Mouse (Mus musculus): Measurements from ENCODE around the gene Clec2g. TPM values are rescaled to one million over a fixed set of nuclear protein-coding genes. Genes with fewer than 3 reads are reported as not detected.
"Not testable (repeated sequence)": the region's sequence is repeated elsewhere in the genome, so short reads cannot be mapped to it uniquely, and the experiment has no call there.

Gene Clec2g
- not detected for polyA plus RNA-seq (2012; fragmentation: generic; extraction: Trizol)
- long read RNA-seq, experiment 1 = 0 reads
- long read RNA-seq, experiment 2 = 0 reads

DNA sequence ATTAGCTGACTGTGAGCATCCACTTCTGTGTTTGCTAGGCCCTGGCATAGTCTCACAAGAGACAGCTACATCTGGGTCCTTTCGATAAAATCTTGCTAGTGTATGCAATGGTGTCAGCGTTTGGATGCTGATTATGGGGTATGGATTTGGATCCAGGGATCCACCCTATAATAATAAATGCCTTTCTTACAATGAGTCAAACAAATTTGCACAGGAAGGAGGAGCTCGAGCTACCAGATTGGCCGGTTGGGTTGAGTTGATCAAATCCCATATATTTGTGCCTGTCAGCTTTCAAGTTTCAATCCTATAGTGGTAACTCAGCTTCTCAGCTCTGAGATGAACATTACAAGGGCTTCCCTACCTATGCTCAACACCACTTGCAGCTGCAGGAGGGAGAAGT is at the start of gene Clec2g:
Gene Clec2g (plus strand): TSS at position 301 of the 400 bp plus-strand sequence.
- not testable (repeated sequence) for H3K79me3 ChIP-seq (ENCODE audit: low read depth); H3K4me3 ChIP-seq (ENCODE audit: insufficient read depth, poor library complexity, severe bottlenecking); H3K27me3 ChIP-seq (ENCODE audit: control insufficient read depth, insufficient read depth, insufficient read length); H3K79me2 ChIP-seq (ENCODE audit: control insufficient read depth, insufficient read depth); H3K36me3 ChIP-seq (ENCODE audit: control insufficient read depth, insufficient read depth); H3ac ChIP-seq (ENCODE audit: control insufficient read depth, insufficient read length, low read depth)

DNA sequence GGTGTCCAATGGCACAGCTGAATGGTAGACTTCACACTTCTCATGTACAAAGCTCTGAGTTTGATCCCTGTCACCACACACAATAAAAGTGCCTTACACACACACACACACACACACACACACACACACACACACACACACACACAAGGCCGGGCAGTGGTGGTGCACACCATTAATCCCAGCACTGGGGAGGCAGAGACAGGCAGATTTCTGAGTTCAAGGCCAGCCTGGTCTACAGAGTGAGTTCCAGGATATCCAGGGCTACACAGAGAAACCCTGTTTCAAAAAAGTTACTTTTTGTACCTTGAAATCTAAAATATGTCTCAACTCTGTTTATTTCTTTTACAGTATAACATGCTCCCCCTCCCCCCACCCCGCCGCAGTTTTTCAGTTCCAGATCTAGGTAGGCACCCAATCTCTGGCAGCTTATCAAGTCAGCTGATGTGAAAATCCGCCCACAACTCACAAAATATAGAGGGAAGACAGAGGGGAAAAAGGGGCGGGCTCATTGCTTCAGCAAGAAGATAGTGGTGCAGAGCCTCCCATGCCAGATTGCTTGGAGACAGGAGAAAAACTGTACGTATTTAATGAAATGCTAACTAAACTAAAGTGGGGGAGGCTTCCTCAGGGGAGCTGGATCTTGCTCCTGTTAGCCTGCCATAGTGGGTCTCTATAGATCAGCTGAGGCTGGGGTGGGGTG is 46.9 kb upstream of the Clec2g start, which contains the start of gene Clec2i:
Gene Clec2i (plus strand): TSS at position 498 of the 700 bp plus-strand sequence.
- not testable (repeated sequence) for H3K79me3 ChIP-seq (ENCODE audit: low read depth); H3K36me3 ChIP-seq (ENCODE audit: control insufficient read depth, insufficient read depth); H3K79me2 ChIP-seq (ENCODE audit: control insufficient read depth, insufficient read depth); H3ac ChIP-seq (ENCODE audit: control insufficient read depth, insufficient read length, low read depth); H3K27me3 ChIP-seq (ENCODE audit: control insufficient read depth, insufficient read depth, insufficient read length); H3K4me3 ChIP-seq (ENCODE audit: insufficient read depth, poor library complexity, severe bottlenecking)

DNA sequence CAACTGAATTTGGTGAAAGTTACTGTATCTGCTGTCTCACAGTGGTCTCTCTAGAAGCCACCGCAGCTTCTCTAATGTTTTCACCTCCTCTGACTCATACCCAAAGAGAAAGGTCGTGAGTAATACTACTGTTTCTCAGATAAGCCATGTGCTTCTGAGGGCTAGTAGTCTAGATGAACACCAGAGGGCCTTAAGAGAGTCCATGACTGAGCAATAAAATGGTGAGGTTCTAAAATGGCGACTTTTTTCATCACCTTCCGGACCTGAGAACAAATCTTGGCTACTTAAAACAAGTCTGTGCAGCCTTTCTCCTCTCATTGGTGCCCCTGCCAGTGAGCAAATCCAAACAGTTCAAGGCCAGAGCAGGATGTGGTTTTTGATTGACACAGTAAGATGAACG is 45.3 kb upstream of the Clec2g start:
- Histone ChIP-seq H3K27me3 (ENCODE audit: control insufficient read depth, insufficient read depth, insufficient read length) (no peaks in the 10 kb centered on the region), H3K36me3 (ENCODE audit: control insufficient read depth, insufficient read depth) (no peaks in the 10 kb centered on the region), H3K79me3 (ENCODE audit: low read depth) (no peaks in the 10 kb centered on the region), H3K4me3 (ENCODE audit: insufficient read depth, poor library complexity, severe bottlenecking) (no peak overlapping the region), H3ac (ENCODE audit: control insufficient read depth, insufficient read length, low read depth) (no peak overlapping the region), H3K79me2 (ENCODE audit: control insufficient read depth, insufficient read depth) (no peaks in the 10 kb centered on the region)
- TF ChIP-seq MYOG (IDR thresholded peaks at IDR 0.05; ENCODE audit: control insufficient read depth, extremely low read depth, insufficient read length) (no peak), FOSL1 (IDR thresholded peaks at IDR 0.05; ENCODE audit: insufficient read depth, low read length, poor library complexity, severe bottlenecking) (no peak), CTCF (IDR thresholded peaks at IDR 0.05; ENCODE audit: control insufficient read depth, insufficient read depth, insufficient read length) (no peak), CEBPB (IDR thresholded peaks at IDR 0.05; ENCODE audit: low read depth) (no peak), MAX (IDR thresholded peaks at IDR 0.05) (peak; percentile 26)

DNA sequence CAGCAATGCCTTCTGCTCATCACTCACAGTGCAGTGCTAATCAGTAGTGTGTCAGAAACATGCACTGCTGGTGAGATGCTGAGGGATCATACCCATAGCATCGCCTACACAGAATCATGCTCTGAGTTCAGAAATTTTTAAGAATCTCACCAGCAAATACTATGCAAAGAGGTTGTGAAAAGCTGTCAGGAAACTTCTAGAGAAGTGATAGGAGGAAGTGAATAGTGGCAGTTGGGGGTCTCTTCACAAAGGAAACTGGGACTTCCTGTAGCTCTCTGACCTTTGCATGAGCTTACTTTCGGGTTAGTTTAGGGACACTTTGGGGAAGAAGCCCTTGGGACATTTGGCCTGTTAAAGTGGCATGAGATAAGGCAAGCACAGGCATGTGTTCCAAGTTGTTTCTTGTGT is 43.2 kb upstream of the Clec2g start, which contains the start of gene BC035044:
Gene BC035044 (minus strand): TSS at position 179 of the 408 bp plus-strand sequence.
- Histone ChIP-seq H3K27me3 (ENCODE audit: control insufficient read depth, insufficient read depth, insufficient read length) (no peaks in the 10 kb centered on the region), H3ac (ENCODE audit: control insufficient read depth, insufficient read length, low read depth) (no peak within 1 kb of the TSS), H3K4me3 (ENCODE audit: insufficient read depth, poor library complexity, severe bottlenecking) (no peak within 1 kb of the TSS), H3K79me2 (ENCODE audit: control insufficient read depth, insufficient read depth) (no peaks in the 10 kb centered on the region), H3K36me3 (ENCODE audit: control insufficient read depth, insufficient read depth) (no peaks in the 10 kb centered on the region), H3K79me3 (ENCODE audit: low read depth) (no peaks in the 10 kb centered on the region)
- TF ChIP-seq CTCF (IDR thresholded peaks at IDR 0.05; ENCODE audit: control insufficient read depth, insufficient read depth, insufficient read length) (no peak), FOSL1 (IDR thresholded peaks at IDR 0.05; ENCODE audit: insufficient read depth, low read length, poor library complexity, severe bottlenecking) (no peak), MAX (IDR thresholded peaks at IDR 0.05) (no peak), USF1 (IDR thresholded peaks at IDR 0.05; ENCODE audit: low read depth) (no peak), CEBPB (IDR thresholded peaks at IDR 0.05; ENCODE audit: low read depth) (no peak), MYOD1 (IDR thresholded peaks at IDR 0.05; ENCODE audit: control insufficient read depth, insufficient read length, low read depth) (no peak), MYOG (IDR thresholded peaks at IDR 0.05; ENCODE audit: control insufficient read depth, extremely low read depth, insufficient read length) (no peak)

DNA sequence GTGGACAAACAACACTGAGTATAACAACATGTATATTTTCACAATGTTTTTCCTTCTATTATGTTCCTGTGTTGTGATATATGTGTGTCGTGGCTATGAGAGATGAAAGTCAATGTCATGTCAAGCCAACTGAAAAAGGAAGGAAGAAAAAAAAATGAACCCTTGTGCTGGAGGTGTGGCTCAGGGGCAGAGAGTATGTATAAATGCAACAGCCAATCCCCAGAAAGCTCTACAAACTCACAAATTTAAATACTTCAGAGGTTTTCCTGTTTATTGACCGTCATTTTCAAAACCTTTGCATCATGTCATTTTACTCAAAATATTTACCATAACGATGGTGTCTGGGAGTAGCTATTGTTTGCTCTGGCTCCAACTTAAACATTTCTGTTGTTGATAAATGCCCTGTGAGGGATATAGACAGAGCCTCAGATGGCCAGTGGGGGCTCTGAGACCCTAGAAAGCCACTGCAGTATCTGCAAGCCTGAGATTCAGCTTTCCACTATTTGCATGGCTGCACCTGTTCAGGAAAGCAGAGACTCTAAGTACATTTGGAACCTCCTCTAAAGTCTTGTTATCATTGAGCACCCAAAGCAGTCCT is 38.7 kb upstream of the Clec2g start:
- no peaks in the 10 kb centered on the region for H3K36me3 ChIP-seq (ENCODE audit: control insufficient read depth, insufficient read depth)
- no peaks in the 10 kb centered on the region for H3K79me3 ChIP-seq (ENCODE audit: low read depth)
- no peaks in the 10 kb centered on the region for H3K79me2 ChIP-seq (ENCODE audit: control insufficient read depth, insufficient read depth)
- no peak overlapping the region for H3ac ChIP-seq (ENCODE audit: control insufficient read depth, insufficient read length, low read depth)
- H3K27me3 ChIP-seq (ENCODE audit: control insufficient read depth, insufficient read depth, insufficient read length) = no peaks in the 10 kb centered on the region
- TF ChIP-seq CEBPB (IDR thresholded peaks at IDR 0.05; ENCODE audit: low read depth) = no peak
- no peak for TF ChIP-seq CTCF (IDR thresholded peaks at IDR 0.05; ENCODE audit: control insufficient read depth, insufficient read depth, insufficient read length)
- no peak for TF ChIP-seq USF1 (IDR thresholded peaks at IDR 0.05; ENCODE audit: low read depth)
- TF ChIP-seq FOSL1 (IDR thresholded peaks at IDR 0.05; ENCODE audit: insufficient read depth, low read length, poor library complexity, severe bottlenecking) = no peak
- no peak for TF ChIP-seq MYOD1 (IDR thresholded peaks at IDR 0.05; ENCODE audit: control insufficient read depth, insufficient read length, low read depth)
- no peak for TF ChIP-seq MAX (IDR thresholded peaks at IDR 0.05)
- no peak for TF ChIP-seq MYOG (IDR thresholded peaks at IDR 0.05; ENCODE audit: control insufficient read depth, extremely low read depth, insufficient read length)
- H3K4me3 ChIP-seq (ENCODE audit: insufficient read depth, poor library complexity, severe bottlenecking) = no peak overlapping the region

DNA sequence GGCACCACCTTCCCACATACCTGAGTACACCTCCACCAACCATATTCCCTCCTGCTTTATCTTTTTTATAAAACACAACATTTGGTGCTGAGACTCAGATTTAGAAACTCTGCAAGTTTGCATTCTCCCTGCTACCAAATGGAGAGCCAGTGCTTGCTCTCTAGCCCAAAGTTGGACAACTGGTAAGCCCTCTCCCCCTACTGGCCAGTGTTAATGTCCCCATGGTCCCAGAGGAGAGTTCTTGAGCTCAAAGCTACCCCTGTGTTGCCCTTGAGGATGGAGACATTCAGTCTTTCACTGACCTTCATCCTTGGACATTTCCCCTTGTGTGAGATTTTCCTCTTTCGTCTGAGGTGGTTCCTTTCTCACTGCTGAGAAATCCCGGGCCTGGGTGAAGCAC is 34.1 kb upstream of the Clec2g start:
- TF ChIP-seq CTCF (IDR thresholded peaks at IDR 0.05; ENCODE audit: control insufficient read depth, insufficient read depth, insufficient read length) = no peak
- TF ChIP-seq CEBPB (IDR thresholded peaks at IDR 0.05; ENCODE audit: low read depth) = no peak
- Histone ChIP-seq H3K79me2 (ENCODE audit: control insufficient read depth, insufficient read depth) (no peaks in the 10 kb centered on the region), H3K4me3 (ENCODE audit: insufficient read depth, poor library complexity, severe bottlenecking) (no peak overlapping the region), H3K79me3 (ENCODE audit: low read depth) (no peaks in the 10 kb centered on the region), H3K36me3 (ENCODE audit: control insufficient read depth, insufficient read depth) (no peaks in the 10 kb centered on the region), H3ac (ENCODE audit: control insufficient read depth, insufficient read length, low read depth) (no peak overlapping the region), H3K27me3 (ENCODE audit: control insufficient read depth, insufficient read depth, insufficient read length) (no peaks in the 10 kb centered on the region)

DNA sequence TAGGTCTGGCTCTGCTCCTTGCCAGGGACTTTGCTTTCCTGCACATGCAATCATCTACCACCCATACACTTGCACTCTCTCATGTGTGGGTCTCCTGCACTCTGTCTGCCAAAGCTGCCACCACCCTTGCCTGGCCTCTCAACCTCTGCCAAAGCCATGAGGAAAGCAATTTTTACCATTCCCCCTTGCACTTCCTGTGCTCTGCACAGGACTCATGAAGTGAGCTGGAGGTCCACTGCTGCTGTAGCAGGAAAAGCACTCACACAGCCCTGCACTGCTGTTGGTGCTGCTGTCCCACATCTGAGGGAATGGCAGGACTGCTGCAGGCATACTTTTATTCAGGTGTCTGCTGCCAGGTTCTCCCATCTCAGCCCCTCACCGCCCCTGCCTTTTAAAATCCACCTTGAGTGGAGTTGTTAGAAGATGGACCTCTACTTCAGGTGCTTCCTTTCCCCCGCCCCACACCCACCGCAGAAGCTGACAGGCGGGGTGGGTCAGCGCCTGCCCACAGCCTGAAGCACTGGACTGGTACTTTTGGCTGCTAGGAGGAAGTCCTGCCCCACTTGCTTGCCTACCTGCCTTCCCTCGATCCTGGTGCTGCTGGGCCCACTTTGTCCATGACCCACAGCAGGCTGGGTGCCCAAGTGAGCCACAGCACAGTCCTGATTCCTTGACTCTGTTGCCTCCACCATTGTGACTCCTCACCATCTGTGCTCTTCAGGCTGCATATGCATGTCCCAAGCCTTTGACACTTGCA is 33.2 kb upstream of the Clec2g start:
- not testable (repeated sequence) for H3K79me3 ChIP-seq (ENCODE audit: low read depth); H3K79me2 ChIP-seq (ENCODE audit: control insufficient read depth, insufficient read depth); H3K36me3 ChIP-seq (ENCODE audit: control insufficient read depth, insufficient read depth); H3K4me3 ChIP-seq (ENCODE audit: insufficient read depth, poor library complexity, severe bottlenecking); H3K27me3 ChIP-seq (ENCODE audit: control insufficient read depth, insufficient read depth, insufficient read length); H3ac ChIP-seq (ENCODE audit: control insufficient read depth, insufficient read length, low read depth)
